Mouse (Mus musculus): ENCODE measurements around the gene Mrgprh. TPM values are rescaled to one million over a fixed set of nuclear protein-coding genes. Genes with fewer than 3 reads are reported as not detected.
"Not testable (repeated sequence)": the region's sequence is repeated elsewhere in the genome, so short reads cannot be mapped to it uniquely, and the experiment has no call there.

Gene Mrgprh
- polyA plus RNA-seq, 1 experiment from 2014 or later = 0.13 TPM

DNA sequence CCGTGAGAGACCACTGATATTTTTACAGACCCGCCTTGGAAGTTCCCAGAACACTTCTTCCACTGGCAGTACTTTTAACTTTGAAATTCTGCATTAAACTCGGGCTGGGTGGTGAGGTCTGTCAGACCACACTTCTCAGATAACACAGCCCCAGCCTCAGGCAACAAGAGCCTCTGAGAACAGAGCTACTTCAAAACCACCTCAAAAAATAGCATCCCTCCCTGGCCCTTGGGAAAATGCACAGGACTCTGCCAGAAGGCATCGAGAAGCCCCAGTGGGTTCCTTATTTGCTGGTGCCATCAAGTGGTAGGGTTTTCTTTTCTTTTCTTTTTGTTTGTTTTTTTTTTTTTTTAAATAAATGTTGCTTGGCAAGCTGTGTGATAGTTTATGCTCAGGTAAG, 7.2 kb upstream of the Mrgprh start:
- no peaks in the 10 kb centered on the region for H3K27me3 ChIP-seq
- H3K36me3 ChIP-seq = no peaks in the 10 kb centered on the region
- 7% methylated on average over 4 of the region's 4 CpGs for WGBS
- no peak overlapping the region for H3K4me3 ChIP-seq
- no peak overlapping the region for H3K4me2 ChIP-seq (replicated peaks)
- 0 out of 2 replicates have a peak, but pooled peaks have one; percentile 43 for ATAC-seq (ENCODE audit: insufficient number of reproducible peaks, insufficient read depth, low FRiP score, low TSS enrichment)
- peaks cover 37% of the 10 kb centered on the region for H3K4me1 ChIP-seq
- peak overlapping the region; percentile 67 for H3K27ac ChIP-seq
- no peaks in the 10 kb centered on the region for H3K9me3 ChIP-seq
- no peak overlapping the region for H3K9ac ChIP-seq

DNA sequence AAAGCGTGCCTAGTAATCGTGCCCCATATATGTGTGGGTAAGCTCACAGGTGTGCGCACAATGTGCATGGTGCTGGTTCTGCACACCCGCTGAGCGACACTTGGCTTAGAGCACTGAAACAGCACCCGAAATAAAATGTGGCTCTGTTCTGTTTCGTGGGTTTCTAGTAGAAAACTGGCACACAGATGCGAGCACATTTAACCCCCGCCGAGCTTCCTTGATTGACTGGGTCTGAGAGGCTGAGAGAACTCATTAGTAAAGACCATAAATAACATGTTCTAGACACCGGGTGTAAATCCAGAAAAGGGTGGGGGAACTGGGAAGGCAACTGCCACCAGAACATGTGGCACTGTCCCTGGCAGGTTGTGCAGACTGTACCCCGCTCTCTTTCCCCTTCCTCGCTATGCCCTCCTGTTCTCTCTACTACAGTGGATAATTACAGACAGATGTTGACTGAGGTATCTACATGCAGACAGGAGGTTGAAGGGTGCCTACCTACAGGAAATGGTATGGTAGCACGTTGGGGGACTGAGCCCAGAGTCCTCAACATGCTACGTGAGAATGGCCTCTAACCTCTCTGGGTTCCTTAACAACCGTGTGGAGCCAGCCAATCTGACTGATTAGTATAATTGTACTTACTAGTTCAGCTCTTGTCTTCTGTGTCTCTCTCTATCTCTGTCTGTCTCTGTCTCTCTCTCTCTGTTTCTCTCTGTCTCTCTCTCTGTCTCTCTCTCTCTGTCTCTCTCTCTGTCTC, 3.4 kb upstream of the Mrgprh start:
- peaks cover 37% of the 10 kb centered on the region for H3K4me1 ChIP-seq
- no peak overlapping the region for H3K4me2 ChIP-seq (replicated peaks)
- H3K27me3 ChIP-seq = no peaks in the 10 kb centered on the region
- no peak overlapping the region for H3K27ac ChIP-seq
- H3K9ac ChIP-seq = no peak overlapping the region
- H3K9me3 ChIP-seq = no peaks in the 10 kb centered on the region
- H3K36me3 ChIP-seq = no peaks in the 10 kb centered on the region
- no peak for ATAC-seq (ENCODE audit: insufficient number of reproducible peaks, insufficient read depth, low FRiP score, low TSS enrichment)
- no peak overlapping the region for H3K4me3 ChIP-seq
- 48% methylated on average over 16 of the region's 16 CpGs for WGBS

DNA sequence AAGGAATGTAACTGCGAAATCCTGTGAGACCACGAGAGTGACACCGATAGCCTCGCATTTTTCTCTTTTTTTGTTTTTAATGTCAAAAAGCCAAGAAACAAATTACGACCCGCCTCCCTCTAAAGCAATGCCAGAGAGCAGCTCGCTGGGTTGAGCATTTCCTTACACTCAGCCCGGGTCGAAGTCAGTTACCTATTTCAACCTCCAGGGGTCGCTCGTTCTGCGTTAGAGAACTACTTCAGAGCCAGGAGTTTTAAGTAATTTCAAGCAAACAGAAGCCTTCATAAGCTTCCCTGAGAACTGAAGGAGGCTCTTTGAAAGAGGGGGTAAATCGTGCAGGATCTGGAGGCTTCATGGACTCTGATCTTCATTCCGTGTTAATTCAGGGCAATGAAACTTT, 4.3 kb downstream of the Mrgprh start:
- H3K4me1 ChIP-seq = no peaks in the 10 kb centered on the region
- 0 out of 2 replicates have a peak, but pooled peaks have one; percentile 35 for ATAC-seq (ENCODE audit: insufficient number of reproducible peaks, insufficient read depth, low FRiP score, low TSS enrichment)
- no peak overlapping the region for H3K4me3 ChIP-seq
- no peaks in the 10 kb centered on the region for H3K27me3 ChIP-seq
- no peaks in the 10 kb centered on the region for H3K36me3 ChIP-seq
- no peaks in the 10 kb centered on the region for H3K9me3 ChIP-seq
- H3K9ac ChIP-seq = no peak overlapping the region
- H3K4me2 ChIP-seq (replicated peaks) = peak overlapping the region; percentile 25
- 4% methylated on average over 14 of the region's 14 CpGs for WGBS
- H3K27ac ChIP-seq = no peak overlapping the region

DNA sequence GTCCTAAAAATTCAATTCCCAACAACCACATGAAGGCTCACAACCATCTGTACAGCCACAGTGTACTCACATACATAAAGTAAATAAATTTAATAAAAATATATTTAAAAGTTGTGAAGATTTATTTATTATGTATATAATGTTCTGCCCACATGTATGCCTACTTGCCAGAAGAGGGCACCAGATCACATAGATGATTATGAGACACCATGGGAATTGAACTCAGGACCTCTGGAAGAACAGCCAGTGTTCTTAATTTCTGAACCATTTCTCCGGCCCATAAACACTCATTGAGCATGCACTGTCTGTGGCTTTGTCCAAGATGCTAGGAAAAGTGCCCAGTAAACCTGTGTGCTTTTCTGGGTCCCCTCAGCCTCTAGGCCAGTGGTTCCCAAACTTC, 5.4 kb downstream of the Mrgprh start:
- WGBS = 81% methylated on average over 1 of the region's 1 CpGs
- H3K4me1 ChIP-seq = no peaks in the 10 kb centered on the region
- no peak for ATAC-seq (ENCODE audit: insufficient number of reproducible peaks, insufficient read depth, low FRiP score, low TSS enrichment)
- no peak overlapping the region for H3K27ac ChIP-seq
- no peak overlapping the region for H3K4me2 ChIP-seq (replicated peaks)
- H3K4me3 ChIP-seq = no peak overlapping the region
- H3K9me3 ChIP-seq = no peaks in the 10 kb centered on the region
- no peaks in the 10 kb centered on the region for H3K36me3 ChIP-seq
- H3K9ac ChIP-seq = no peak overlapping the region
- H3K27me3 ChIP-seq = no peaks in the 10 kb centered on the region

DNA sequence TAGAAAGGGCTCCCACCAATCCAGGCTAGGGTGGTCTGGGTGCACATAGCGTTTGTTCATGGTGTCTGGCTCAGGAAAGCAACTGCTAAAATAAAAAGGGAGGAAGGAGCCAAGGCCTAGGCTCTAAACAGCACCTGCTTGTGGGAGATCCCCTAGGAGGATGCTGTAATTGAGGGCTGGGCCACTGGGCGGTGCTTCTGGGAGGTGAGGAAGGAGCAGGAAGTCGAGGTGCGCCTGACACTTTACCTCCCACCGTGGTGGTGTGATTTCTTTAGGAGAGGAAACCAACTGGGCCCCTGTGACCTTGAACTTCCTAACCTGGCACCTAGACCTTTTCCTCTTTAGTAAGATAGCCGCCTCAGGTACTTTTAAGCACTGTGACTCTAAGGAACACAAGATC, 10.8 kb downstream of the Mrgprh start:
- H3K9me3 ChIP-seq = no peaks in the 10 kb centered on the region
- no peak for ATAC-seq (ENCODE audit: insufficient number of reproducible peaks, insufficient read depth, low FRiP score, low TSS enrichment)
- no peaks in the 10 kb centered on the region for H3K4me1 ChIP-seq
- 37% methylated on average over 6 of the region's 6 CpGs for WGBS
- H3K27me3 ChIP-seq = no peaks in the 10 kb centered on the region
- no peak overlapping the region for H3K9ac ChIP-seq
- H3K36me3 ChIP-seq = peaks cover 12% of the 10 kb centered on the region; the same call in 1 of the 2 replicates
- no peak overlapping the region for H3K27ac ChIP-seq
- H3K4me3 ChIP-seq = no peak overlapping the region
- H3K4me2 ChIP-seq (replicated peaks) = no peak overlapping the region

DNA sequence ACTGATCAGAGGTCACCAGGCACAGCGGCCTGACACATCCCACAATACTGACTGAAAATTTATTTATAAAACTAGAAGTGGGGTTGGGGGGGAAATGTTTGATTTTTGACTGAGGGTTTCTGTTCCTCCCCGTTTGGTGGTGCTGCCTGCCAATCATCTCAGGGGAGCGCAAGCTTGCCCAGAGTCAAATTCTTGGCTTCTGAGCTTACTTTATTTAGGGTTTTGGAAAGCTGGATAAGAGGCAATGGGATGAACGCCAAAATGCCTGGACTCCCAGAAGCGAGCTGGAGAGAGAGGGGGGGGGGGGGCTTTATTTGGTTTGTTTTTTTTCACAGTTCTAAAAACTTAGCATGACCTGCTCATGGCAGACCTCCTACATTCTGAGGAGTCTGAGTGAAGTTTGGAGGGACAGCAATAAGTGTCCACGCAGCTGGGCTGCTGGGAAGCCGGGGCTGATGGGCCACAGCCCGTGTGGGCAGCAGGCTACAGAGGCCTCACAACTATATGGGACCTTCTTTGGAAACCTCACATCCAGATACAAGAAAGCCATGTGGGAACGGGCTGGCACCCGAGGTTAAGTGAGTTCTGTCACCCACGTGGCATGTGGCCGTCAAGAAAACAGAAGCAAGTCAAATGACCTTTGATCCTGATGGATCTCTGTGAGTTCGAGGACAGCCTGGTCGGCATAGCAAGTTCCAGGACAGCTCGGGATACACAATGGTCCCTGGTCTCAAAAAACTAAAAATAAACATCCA, 11.4 kb downstream of the Mrgprh start:
- no peak for ATAC-seq (ENCODE audit: insufficient number of reproducible peaks, insufficient read depth, low FRiP score, low TSS enrichment)
- WGBS = 78% methylated on average over 15 of the region's 15 CpGs
- Histone ChIP-seq H3K27me3 (no peaks in the 10 kb centered on the region), H3K4me2 (replicated peaks) (no peak overlapping the region), H3K4me1 (no peaks in the 10 kb centered on the region), H3K9me3 (no peaks in the 10 kb centered on the region), H3K36me3 (peaks cover 16% of the 10 kb centered on the region; the same call in 1 of the 2 replicates), H3K4me3 (no peak overlapping the region), H3K27ac (no peak overlapping the region), H3K9ac (no peak overlapping the region)

DNA sequence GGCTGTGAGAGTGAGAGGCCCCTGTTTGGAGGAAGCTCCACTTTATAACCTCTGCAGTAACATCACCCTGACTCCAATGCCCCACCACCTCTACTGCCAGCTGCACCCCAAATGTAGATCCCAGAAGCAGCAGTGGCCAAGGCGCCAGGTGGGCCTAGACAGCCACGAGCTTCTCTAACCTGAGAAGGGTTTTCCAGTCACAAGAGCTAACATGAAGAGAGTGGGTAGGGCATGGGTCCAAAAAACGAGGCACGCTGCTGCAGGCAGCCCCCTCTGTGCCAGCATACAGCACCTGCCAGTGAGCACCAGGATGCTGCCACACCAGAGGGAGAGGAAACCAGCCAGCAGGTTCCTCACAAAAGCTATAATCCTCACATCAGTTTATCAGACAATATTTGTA, 15.2 kb downstream of the Mrgprh start:
- H3K9me3 ChIP-seq = no peaks in the 10 kb centered on the region
- no peak overlapping the region for H3K4me3 ChIP-seq
- H3K9ac ChIP-seq = no peak overlapping the region
- H3K4me2 ChIP-seq (replicated peaks) = no peak overlapping the region
- H3K27me3 ChIP-seq = no peaks in the 10 kb centered on the region
- H3K36me3 ChIP-seq = peaks cover 16% of the 10 kb centered on the region; the same call in 1 of the 2 replicates
- no peak overlapping the region for H3K27ac ChIP-seq
- 91% methylated on average over 4 of the region's 4 CpGs for WGBS
- no peaks in the 10 kb centered on the region for H3K4me1 ChIP-seq
- no peak for ATAC-seq (ENCODE audit: insufficient number of reproducible peaks, insufficient read depth, low FRiP score, low TSS enrichment)

DNA sequence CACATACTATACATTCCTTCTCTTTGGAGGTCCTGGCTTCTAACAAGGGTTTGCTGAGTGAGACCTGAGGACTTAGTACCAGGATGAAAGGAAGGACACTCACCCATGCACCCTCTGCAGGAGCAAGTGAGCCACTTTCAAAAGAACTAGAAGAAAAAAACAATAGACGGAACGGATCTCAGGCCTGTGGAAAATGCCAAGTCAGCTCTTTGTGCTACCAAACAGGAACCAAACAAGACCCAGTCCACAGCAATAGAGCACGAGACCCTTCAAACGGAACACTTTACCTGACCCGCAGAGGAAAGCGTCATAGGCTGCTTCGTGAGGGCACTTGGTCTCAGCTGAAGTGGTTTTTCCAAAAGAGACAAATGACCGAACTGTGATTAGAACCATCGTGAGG, 16.2 kb downstream of the Mrgprh start:
- 89% methylated on average over 9 of the region's 9 CpGs for WGBS
- Histone ChIP-seq H3K27ac (no peak overlapping the region), H3K9me3 (no peaks in the 10 kb centered on the region), H3K9ac (no peak overlapping the region), H3K4me3 (no peak overlapping the region), H3K36me3 (peaks cover 16% of the 10 kb centered on the region; the same call in 1 of the 2 replicates), H3K4me1 (no peaks in the 10 kb centered on the region), H3K4me2 (replicated peaks) (no peak overlapping the region), H3K27me3 (no peaks in the 10 kb centered on the region)
- ATAC-seq (ENCODE audit: insufficient number of reproducible peaks, insufficient read depth, low FRiP score, low TSS enrichment) = no peak

DNA sequence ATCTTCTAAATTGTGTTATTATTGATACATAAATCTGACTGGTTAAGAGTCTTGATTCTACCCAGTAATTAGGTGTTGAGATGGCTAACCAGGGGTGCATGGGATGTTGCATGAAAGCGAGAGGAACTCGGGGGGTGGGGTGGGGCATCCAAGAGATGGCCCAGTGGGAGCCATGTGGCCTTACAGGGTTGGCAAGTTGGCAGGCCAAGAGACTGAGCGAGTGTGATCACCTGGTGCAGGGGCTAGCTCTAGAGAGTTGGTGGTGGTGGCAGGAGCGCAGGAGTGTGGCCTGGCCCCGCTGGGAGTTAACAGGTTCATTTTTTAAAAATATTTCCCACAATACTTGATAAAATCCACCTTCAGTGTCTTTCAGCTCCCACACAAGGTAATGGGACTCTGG, 21.8 kb downstream of the Mrgprh start:
- H3K9me3 ChIP-seq = no peaks in the 10 kb centered on the region
- H3K27ac ChIP-seq = peak overlapping the region; percentile 73; the same call in 1 of the 2 replicates
- H3K4me1 ChIP-seq = no peaks in the 10 kb centered on the region
- H3K4me2 ChIP-seq (replicated peaks) = no peak overlapping the region
- 82% methylated on average over 5 of the region's 5 CpGs for WGBS
- peaks cover 7% of the 10 kb centered on the region for H3K36me3 ChIP-seq
- no peaks in the 10 kb centered on the region for H3K27me3 ChIP-seq
- no peak overlapping the region for H3K4me3 ChIP-seq
- no peak overlapping the region for H3K9ac ChIP-seq
- ATAC-seq (ENCODE audit: insufficient number of reproducible peaks, insufficient read depth, low FRiP score, low TSS enrichment) = no peak

DNA sequence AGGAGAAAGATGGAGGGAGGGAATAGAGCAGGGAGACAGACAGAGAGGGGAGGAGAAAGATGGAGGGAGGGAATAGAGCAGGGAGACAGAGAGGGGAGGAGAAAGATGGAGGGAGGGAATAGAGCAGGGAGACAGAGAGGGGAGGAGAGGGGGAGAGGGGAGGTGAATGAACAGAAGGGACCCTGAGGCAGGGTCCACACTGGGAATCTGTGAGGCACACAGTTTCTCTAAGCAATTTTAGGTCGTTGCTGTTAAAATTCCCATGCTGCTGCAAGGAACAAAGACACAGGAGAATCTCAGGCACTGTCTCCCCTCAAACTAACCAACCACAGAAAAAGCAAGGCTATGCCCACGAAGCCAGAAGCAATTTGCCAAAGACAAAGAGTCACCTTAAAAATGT, 22.8 kb downstream of the Mrgprh start:
- peak overlapping the region; percentile 76 for H3K27ac ChIP-seq
- 28% methylated on average over 2 of the region's 2 CpGs for whole genome bisulfite sequencing
- not testable (repeated sequence) for ATAC-seq (ENCODE audit: insufficient number of reproducible peaks, insufficient read depth, low FRiP score, low TSS enrichment); H3K9me3 ChIP-seq; H3K4me1 ChIP-seq; H3K4me2 ChIP-seq (replicated peaks); H3K9ac ChIP-seq; H3K4me3 ChIP-seq; H3K27me3 ChIP-seq
- H3K36me3 ChIP-seq = peaks cover 12% of the 10 kb centered on the region

DNA sequence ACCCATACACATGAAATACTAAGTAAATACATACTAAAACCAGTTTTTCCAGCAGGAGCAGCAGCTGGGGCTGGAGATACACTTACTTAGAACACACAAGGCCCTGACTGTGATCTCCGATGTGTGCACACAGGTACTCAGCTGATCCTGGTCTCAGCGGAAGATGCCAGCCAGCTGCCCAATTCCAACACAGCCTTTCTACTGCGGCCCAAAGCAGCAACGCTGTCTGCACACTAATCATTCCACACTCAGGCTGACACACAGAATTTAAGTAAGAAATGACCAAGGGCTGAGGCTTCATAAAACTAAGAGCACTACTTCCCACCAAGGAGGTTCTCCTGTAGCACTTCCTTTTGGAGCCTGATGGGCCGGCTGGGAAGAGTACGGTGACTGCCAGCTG, 26.5 kb downstream of the Mrgprh start:
- no peak overlapping the region for H3K9ac ChIP-seq
- H3K4me3 ChIP-seq = no peak overlapping the region
- peaks cover 23% of the 10 kb centered on the region for H3K36me3 ChIP-seq
- no peak for ATAC-seq (ENCODE audit: insufficient number of reproducible peaks, insufficient read depth, low FRiP score, low TSS enrichment)
- WGBS = 94% methylated on average over 6 of the region's 6 CpGs
- no peaks in the 10 kb centered on the region for H3K9me3 ChIP-seq
- H3K4me1 ChIP-seq = 0 out of 2 replicates have a peak, but pooled peaks cover 8% of the 10 kb centered on the region
- no peak overlapping the region for H3K4me2 ChIP-seq (replicated peaks)
- H3K27me3 ChIP-seq = no peaks in the 10 kb centered on the region
- no peak overlapping the region for H3K27ac ChIP-seq
